Mouse (Mus musculus) megakaryocyte, embryonic 14.5 days (primary cell): ENCODE measurements around the gene Ece2.

Source experiments
- FLI1 ChIP-seq: IDR thresholded peaks from 2 replicates; pipeline ENCODE4 v1.6.1; 2012; ENCODE audit warnings: low read length, inconsistent platforms, mixed read lengths
- GATA1 ChIP-seq: IDR thresholded peaks from 3 replicates; pipeline ENCODE4 v1.6.1; 2012; ENCODE audit warnings: mixed read lengths, low read length, inconsistent platforms, borderline replicate concordance

DNA sequence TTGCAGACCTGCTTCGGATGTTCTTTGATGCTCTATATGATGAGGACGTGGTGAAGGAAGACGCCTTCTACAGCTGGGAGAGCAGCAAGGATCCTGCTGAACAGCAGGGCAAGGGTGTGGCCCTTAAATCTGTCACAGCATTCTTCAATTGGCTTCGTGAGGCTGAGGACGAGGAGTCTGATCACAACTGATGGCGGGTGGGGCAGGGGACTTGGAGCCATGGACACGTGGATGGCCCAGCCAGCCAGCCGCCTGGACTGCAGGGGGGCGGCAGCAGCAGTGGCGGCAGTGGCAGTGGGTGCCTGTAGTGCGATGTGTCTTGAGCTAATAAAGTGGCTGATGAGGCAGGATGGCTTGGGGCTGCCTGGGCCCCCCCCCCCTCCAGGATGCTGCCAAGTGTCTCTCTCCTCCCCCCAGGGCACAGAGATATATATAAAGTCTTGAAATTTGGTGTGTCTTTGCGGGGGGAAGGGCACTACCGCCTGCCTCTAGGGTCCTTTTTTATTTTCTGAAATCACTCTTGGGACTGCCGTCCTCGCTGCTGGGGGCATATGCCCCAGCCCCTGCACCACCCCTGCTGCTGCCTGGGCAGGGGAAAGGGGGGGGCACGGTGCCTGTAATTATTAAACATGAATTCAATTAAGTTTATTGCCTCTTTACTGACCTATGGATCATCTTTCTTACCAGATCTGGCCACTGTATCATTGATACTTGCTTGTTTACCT, 62.8 kb downstream of the Ece2 start:
- no peak for TF ChIP-seq FLI1
- no peak for TF ChIP-seq GATA1
